Mouse (Mus musculus): ENCODE results near the gene Glis3. TPM values are rescaled to one million over a fixed set of nuclear protein-coding genes. Genes with fewer than 3 reads are reported as not detected.

Gene Glis3
- total RNA-seq, 2 experiments from 2014 or later: 6.5 to 6.7 TPM

DNA sequence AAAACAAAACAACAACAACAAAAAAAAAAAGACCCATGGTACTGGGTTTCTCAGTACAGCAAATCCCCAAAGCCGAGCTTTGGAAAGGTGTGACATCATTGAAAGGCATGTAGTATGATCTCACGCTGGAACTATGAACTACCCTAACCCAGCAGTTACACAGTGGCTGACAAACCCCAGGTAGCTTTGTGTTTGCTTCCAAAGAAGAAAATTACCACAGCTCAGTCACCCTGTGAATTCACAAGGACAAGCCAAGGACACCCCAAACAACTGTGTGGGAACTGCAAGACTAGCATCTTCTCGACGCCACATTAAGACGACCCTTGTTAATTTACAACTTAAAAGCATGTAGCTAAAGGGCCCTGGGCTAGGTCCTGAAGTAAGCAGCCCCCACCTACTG is 30.4 kb downstream of the Glis3 start:
- intact Hi-C loops (cut with DNase I): no loop called here
- Histone ChIP-seq H3K27ac (no peak overlapping the region), H3K4me3 (no peak overlapping the region)
- no peak for DNase-seq (ENCODE audit: extremely low spot score in 1 of 2, low spot score in 2 of 2)
- TF ChIP-seq CTCF (IDR thresholded peaks at IDR 0.05): no peak

GRCm38 (mm10) chr19:28648881-28649280 is 31.0 kb downstream of the Glis3 start:
- intact Hi-C loops (cut with DNase I): no loop called here

GRCm38 (mm10) chr19:28647424-28647823 is 32.5 kb downstream of the Glis3 start:
- intact Hi-C loops (cut with DNase I): no loop called here
- no peak for DNase-seq (ENCODE audit: extremely low spot score in 1 of 2, low spot score in 2 of 2)
- no peak for TF ChIP-seq CTCF (IDR thresholded peaks at IDR 0.05)
- H3K27ac ChIP-seq: no peak overlapping the region
- no peak overlapping the region for H3K4me3 ChIP-seq

More at GRCm38 (mm10) chr19:28648881-28649280, 31.0 kb downstream of the Glis3 start:
- TF ChIP-seq CTCF (IDR thresholded peaks at IDR 0.05): no peak
- H3K4me3 ChIP-seq: no peak overlapping the region
- DNase-seq (ENCODE audit: extremely low spot score in 1 of 2, low spot score in 2 of 2): no peak
- H3K27ac ChIP-seq: no peak overlapping the region

GRCm38 (mm10) chr19:28646286-28646685 is 33.6 kb downstream of the Glis3 start:
- intact Hi-C loops (cut with DNase I): no loop called here
- no peak for TF ChIP-seq CTCF (IDR thresholded peaks at IDR 0.05)
- DNase-seq (ENCODE audit: extremely low spot score in 1 of 2, low spot score in 2 of 2): no peak
- H3K27ac ChIP-seq: no peak overlapping the region
- no peak overlapping the region for H3K4me3 ChIP-seq

DNA sequence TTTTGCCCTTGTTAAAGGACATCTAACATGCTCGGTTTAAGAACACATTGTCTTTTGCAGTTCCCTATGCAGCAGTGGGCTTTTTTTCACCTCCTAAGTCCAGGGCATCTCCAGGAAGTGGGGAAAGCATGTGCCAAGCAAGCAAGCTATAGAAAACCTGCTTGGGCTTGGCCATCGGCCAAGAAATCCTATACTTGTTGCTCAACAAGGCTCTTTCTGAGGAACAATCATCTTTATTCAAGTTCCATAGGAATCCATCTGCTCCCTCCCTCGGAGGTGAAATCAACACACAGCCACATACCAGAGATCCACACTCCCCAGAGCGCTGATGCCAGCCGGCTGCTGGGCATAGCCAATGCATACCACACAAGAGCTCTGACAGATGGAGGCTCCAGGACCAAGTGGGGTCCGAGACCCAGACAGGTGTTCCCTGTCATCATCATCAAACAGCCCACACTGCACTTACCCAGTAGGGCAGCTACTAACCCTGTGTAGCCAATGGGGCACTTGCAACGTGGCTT is 39.0 kb downstream of the Glis3 start:
- Histone ChIP-seq H3K4me3 (no peak overlapping the region), H3K27ac (no peak overlapping the region)
- intact Hi-C loops (cut with DNase I): no loop called here
- DNase-seq (ENCODE audit: extremely low spot score in 1 of 2, low spot score in 2 of 2): no peak
- TF ChIP-seq CTCF (IDR thresholded peaks at IDR 0.05): no peak

DNA sequence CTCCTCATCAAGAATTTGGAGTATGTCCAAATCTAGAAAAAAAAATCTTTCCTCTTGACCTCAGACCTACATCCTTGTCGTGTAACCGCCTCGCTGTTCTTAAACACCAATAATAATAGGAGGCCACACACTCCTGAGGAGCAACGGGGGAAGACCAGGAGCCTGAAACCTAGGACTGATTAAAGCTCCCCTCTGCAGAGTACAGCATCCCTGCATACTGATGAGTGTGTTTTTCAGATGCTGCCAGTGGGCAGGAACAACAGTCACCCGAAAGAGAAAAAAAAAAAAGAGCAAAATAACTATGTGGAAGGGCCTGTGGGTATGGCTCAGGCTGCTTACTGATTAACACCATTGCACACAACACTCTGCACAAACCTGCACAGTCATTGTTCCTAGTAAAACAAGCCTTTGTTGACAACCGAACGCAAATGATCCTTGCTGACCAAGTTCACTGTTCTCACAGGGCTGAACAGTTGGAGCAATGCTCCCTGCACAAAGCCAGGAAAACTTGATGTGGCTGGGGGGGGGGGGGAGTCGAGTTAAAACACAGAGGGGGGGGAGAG is 43.8 kb downstream of the Glis3 start:
- TF ChIP-seq CTCF (IDR thresholded peaks at IDR 0.05): no peak
- H3K27ac ChIP-seq: no peak overlapping the region
- no peak overlapping the region for H3K4me3 ChIP-seq
- intact Hi-C loops (cut with DNase I): no loop called here
- DNase-seq (ENCODE audit: extremely low spot score in 1 of 2, low spot score in 2 of 2): no peak

DNA sequence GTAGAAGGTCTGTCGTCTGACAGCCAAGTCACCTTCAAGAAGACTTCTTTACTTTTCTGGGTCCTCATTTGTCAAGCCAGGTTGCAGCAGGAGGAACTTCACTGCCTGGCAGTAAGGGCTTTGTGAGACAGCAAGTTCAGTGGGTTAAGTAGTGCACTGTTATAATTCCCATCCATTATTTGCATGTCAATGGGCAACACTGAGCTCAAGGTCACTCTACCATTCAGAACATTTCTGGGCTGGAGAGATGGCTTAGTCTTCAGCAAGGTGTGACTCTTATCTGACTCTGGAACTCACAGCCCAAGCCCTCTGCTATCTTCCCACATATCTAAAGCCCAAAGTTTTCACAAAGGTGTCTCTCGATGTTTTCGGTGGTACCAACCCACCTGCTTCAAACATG is 44.9 kb downstream of the Glis3 start:
- H3K27ac ChIP-seq: no peak overlapping the region
- no peak for DNase-seq (ENCODE audit: extremely low spot score in 1 of 2, low spot score in 2 of 2)
- TF ChIP-seq CTCF (IDR thresholded peaks at IDR 0.05): no peak
- H3K4me3 ChIP-seq: no peak overlapping the region
- intact Hi-C loops (cut with DNase I): no loop called here

GRCm38 (mm10) chr19:28628416-28628815 is 51.5 kb downstream of the Glis3 start:
- Histone ChIP-seq H3K4me3 (peak overlapping the region; percentile 18; the same call in 1 of the 2 replicates), H3K27ac (no peak overlapping the region)
- peak; percentile 16 to 19 for DNase-seq (ENCODE audit: extremely low spot score in 1 of 2, low spot score in 2 of 2)
- peak; percentile 76 for TF ChIP-seq CTCF (IDR thresholded peaks at IDR 0.05)
- intact Hi-C loops (cut with DNase I): loop anchor here (5.0 to 10.0 kb wide), 4 partner anchors 246 to 1181 kb away; partner anchors contain the start of gene Rfx3

- intact Hi-C loops (cut with DNase I): loop anchor here (5.0 to 10.0 kb wide), 4 partner anchors 244 to 1179 kb away; partner anchors contain the start of gene Rfx3
- TF ChIP-seq CTCF (IDR thresholded peaks at IDR 0.05): no peak
- Histone ChIP-seq H3K27ac (no peak overlapping the region), H3K4me3 (no peak overlapping the region)
- no peak for DNase-seq (ENCODE audit: extremely low spot score in 1 of 2, low spot score in 2 of 2)
Measured at GRCm38 (mm10) chr19:28626189-28626588, 53.7 kb downstream of the Glis3 start.

DNA sequence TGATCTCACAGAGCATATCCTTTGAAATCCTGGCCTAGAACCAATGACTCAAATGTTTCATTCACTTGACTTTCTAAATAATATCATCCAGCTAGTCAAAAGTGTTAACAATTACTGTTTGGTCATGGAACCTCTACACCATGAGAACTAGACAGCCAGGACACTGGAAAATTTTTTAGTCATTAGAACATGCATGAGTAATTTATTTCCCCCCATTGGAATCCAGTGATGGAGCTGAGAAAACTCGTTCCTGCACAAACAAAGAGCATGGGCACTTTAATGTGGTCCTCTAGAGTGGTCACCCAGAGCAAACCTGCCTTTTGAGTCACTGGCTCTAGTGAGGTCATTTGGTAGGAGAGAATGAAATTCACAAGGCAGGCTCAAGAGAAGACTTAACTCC is 55.3 kb downstream of the Glis3 start:
- intact Hi-C loops (cut with DNase I): loop anchor here (5.0 to 10.0 kb wide), 2 partner anchors 460 to 1162 kb away; no protein-coding TSS in a partner anchor
- no peak for TF ChIP-seq CTCF (IDR thresholded peaks at IDR 0.05)
- Histone ChIP-seq H3K4me3 (no peak overlapping the region), H3K27ac (no peak overlapping the region)
- DNase-seq (ENCODE audit: extremely low spot score in 1 of 2, low spot score in 2 of 2): no peak

DNA sequence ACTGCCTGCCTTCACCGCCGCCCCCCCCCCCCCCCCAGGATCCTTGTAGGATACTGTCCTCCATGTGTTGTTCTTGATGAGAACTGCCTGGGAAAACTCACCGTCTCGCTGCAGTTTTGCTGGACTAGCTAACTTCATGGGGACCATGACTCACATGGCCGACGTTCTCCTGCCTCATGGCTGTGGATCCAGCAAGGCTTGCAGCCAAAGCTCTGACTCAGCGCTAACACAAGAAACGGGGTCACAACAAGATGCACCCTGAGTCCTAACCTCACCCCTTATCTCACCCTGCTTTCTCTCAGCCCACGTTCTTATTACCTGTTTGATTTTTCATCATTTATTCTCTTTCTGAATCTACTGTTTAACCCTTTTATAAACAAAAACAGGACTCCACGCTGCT is 56.2 kb downstream of the Glis3 start:
- intact Hi-C loops (cut with DNase I): loop anchor here (5.0 to 10.0 kb wide), 2 partner anchors 459 to 1161 kb away; no protein-coding TSS in a partner anchor
- DNase-seq (ENCODE audit: extremely low spot score in 1 of 2, low spot score in 2 of 2): peak; percentile 26 to 31

DNA sequence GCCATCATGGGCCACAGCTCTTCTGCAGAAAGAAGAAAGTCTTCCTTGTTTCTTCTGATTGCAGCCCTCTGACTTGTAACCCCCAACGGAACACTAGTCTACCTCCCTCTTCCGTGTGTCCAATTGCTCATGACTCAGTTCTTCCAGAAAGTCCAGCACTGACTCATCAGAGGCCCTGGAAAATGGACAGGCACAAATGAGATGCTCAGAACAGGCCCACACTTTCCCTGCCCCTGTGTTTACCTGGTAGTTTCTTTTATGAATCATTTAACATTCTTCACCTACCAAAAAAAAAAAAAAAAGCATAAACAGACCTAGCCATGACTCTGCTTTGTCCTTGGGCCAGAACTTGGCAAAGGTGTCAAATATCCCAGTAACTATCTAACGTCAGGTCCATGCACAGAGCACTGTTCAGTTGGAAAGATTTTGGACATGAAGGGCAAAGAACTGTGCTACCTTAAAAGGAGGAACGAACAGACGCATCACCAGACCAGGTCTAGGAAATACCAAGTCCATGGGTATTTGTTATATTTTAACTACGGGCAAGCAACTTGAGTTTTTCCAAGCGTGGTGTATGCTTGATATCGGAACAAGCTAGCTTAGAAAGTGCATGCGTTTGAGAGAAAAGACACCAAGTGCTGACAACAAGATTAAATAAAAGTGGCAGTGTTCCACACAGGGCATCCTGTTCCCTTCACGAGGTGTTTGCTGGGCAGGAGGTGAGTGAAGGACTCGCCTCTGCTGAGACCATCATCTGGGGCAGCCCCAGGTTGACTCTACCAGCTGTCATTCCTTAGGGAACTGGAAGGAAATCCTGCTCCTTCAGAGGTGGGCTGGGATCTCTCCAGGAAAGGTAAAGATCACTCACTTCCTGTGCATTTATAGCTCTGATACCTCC is 58.0 kb downstream of the Glis3 start:
- no peak for DNase-seq (ENCODE audit: extremely low spot score in 1 of 2, low spot score in 2 of 2)
- intact Hi-C loops (cut with DNase I): loop anchor here (5.0 to 10.0 kb wide), 2 partner anchors 457 to 1160 kb away; no protein-coding TSS in a partner anchor
- Histone ChIP-seq H3K4me3 (no peak overlapping the region), H3K27ac (no peak overlapping the region)
- no peak for TF ChIP-seq CTCF (IDR thresholded peaks at IDR 0.05)

More for the DNA sequence above, 56.2 kb downstream of the Glis3 start:
- no peak overlapping the region for H3K4me3 ChIP-seq
- no peak for TF ChIP-seq CTCF (IDR thresholded peaks at IDR 0.05)
- no peak overlapping the region for H3K27ac ChIP-seq
